Mouse (Mus musculus) liver, postnatal 0 days (tissue): Measurements from ENCODE around the gene Vcp.

Experiments used
- CTCF ChIP-seq: sonication (generic); IDR thresholded peaks from 2 replicates; pipeline ENCODE4 v1.5.1; 2016; ENCODE audit warnings: antibody characterized with exemption, low read depth
- EP300 ChIP-seq: IDR thresholded peaks from 2 replicates; pipeline ENCODE4 v1.6.1; 2016; ENCODE audit warnings: antibody characterized with exemption, low read depth, mild to moderate bottlenecking

GRCm38 (mm10) chr4:42972952-42973351 is 27.4 kb downstream of the Vcp start:
- TF ChIP-seq CTCF = no peak
- TF ChIP-seq EP300 = no peak
